Mouse (Mus musculus) layer of hippocampus, postnatal 36 days (tissue): ENCODE data around the gene Bloc1s5. TPM values are rescaled to one million over a fixed set of nuclear protein-coding genes. Genes with fewer than 3 reads are reported as not detected.
"Not testable (repeated sequence)": the region's sequence is repeated elsewhere in the genome, so short reads cannot be mapped to it uniquely, and the experiment has no call there.

Source experiments
- DNase-seq, 2 experiments: peaks; one replicate each; pipeline ENCODE4 v3.0.0; 2022
- total RNA-seq, 2 experiments: library from RNA; stranded (reverse); gene quantifications; 2 replicates each; pipeline ENCODE4 v1.2.3; 2021

Bloc1s5 gene
- total RNA-seq = 10 to 100 TPM in 1 of 2 experiments, 1 to 10 TPM in 1; 9.6 to 10.3 TPM

DNA sequence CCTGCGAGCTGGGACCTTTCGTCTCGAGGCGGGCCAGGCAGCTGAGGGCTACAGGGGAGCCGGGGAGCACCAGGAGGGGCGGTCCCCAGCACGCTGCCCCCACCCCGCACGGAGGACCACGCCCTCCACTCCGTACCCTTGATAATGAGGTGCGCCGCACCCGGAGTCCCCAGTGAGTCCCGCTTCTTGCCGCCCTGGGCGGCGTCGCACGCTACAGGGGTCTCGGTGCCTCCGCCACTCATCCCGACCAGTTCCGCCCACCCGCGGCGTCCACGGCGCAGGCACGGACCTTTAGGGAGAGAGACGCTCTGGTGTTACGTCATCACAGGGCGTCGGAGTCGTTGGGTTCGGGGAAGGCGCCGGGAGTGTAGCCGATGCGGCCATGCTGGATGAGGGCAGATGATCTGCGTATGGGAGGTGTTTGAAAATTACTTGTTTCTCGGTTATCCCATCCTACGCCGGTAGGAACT lies at the start of gene Bloc1s5:
Gene Bloc1s5, minus strand, starts transcription at position 310 of the 470 bp plus-strand sequence.
- peak; percentile 93 for DNase-seq

DNA sequence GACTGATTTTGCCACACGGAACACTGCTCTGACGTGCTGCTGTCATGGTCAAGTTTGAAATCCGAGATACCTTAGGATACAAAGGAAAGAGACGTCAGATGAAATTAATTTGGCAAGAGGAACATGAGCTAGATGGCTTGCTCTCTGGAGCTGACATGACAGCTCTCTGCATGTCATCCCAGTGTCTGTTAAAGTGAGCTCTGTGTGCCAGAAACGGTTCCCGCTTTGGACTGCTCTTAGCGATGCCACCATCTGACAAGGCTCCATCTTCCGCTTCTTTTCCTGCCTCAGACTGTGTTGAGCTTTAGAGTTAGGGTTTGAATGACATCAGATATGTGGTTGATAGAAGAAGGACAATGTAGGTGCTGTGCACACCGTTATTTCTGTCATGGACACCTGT lies 37.4 kb upstream of the Bloc1s5 start:
- DNase-seq = no peak

DNA sequence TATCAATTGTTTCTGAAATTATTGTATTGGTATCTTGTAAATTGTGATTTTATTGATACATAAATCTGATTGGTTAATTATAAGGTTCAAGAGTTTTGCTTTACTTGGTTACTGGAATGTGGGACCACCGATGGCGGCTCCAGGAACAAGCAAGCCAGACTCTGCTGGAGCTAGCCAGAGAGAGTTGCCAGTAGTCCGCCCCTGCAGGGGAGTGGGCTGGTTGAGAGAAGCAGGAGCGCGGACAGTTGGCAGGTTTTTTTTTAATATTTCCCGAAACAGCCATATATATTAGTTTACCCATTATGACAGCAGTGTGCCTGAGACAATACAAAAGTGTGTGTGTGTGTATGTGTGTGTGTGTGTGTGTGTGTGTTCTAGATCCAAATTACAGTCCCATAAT lies 36.5 kb upstream of the Bloc1s5 start:
- not testable (repeated sequence) for DNase-seq

GRCm38 (mm10) chr13:38670051-38670450 lies 35.1 kb upstream of the Bloc1s5 start:
- DNase-seq = no peak

DNA sequence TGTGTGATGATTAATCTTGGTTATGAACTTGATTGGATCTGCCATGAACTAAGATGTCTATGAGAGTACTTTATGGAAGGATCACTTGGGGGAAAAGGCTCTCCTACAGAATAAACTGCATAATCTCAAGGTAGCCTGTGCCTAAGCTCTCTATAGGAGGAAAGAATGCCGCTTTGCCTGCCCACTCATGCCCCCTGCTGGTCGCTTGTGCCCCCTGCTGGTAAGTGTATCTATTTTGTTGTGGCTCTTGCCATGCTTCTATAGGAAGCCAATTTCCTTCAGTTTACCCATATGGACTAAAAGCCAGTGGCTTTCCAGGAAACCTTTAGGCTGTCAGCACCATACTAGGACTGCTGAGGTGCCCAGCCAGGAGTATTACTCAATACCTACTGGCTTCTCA lies 33.6 kb upstream of the Bloc1s5 start:
- DNase-seq = no peak

GRCm38 (mm10) chr13:38664753-38665152 lies 29.8 kb upstream of the Bloc1s5 start:
- DNase-seq = no peak

- no peak for DNase-seq
These were observed 24.7 kb upstream of the Bloc1s5 start for GRCm38 (mm10) chr13:38659524-38660136.

DNA sequence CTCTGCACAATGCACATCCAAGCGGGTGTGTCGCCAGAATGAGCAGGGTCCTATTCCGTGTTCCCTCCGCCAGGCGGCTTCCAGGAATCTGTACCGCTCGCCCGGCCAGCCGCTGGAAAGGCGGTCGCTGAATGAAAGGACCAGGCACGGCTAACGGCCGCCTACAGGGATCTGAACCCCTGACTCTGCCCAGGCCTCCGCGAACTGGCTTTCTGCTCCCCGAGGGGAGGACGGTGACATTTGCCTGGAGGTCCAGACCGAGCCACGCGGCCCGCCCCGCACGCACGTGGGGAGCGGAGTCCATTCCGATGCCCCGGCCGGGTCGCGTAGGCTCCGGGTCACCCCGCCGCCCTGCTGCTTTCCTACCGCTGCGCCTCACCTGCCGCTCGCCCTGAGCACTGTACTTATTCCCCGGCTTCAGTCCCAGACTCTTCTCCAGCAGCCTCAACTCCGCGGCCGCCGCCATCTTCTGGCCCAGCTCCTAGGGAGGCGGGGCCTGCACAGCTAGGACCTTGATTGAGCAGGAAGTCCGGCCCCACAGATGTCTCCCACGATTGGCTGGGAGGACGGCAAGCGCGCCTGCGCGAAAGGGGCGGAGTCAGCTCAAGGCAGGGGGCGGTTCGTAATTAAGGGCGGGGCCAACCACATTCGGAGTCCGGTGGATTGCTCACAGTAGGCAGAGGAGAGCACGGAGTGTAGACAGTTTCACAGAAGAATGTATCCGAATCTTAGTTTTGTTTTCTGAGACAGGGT lies 23.8 kb upstream of the Bloc1s5 start, which contains the start of gene Eef1e1:
Gene Eef1e1, minus strand, starts transcription at position 531 of the 753 bp plus-strand sequence.
- peak; percentile 93 to 95 for DNase-seq

GRCm38 (mm10) chr13:38657865-38658264 lies 23.0 kb upstream of the Bloc1s5 start:
- no peak for DNase-seq

- DNase-seq = no peak
These were observed 15.4 kb upstream of the Bloc1s5 start for GRCm38 (mm10) chr13:38650292-38650691.

- DNase-seq = no peak
These were observed 14.2 kb upstream of the Bloc1s5 start for GRCm38 (mm10) chr13:38649069-38649468.

GRCm38 (mm10) chr13:38641414-38641813 lies 6.5 kb upstream of the Bloc1s5 start:
- no peak for DNase-seq

DNA sequence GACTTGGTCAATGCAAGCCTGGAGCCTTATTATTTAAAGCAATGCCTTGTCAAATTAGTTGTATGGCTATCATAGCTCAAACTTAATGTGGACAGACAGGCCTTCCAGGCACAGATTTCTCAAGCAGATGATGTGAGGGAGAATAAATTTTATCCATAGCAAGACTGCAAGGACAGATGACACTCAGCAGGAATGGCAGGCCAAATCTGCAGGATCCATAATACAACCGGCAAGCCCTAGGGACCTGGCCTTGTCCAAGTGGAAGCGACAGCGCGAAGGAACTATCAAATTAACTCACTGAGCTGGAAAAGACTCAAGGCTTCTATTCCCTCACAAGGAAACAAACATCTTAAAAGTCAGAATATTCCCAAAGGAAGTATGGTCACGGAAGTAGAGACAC lies 6.1 kb upstream of the Bloc1s5 start:
- no peak for DNase-seq

DNA sequence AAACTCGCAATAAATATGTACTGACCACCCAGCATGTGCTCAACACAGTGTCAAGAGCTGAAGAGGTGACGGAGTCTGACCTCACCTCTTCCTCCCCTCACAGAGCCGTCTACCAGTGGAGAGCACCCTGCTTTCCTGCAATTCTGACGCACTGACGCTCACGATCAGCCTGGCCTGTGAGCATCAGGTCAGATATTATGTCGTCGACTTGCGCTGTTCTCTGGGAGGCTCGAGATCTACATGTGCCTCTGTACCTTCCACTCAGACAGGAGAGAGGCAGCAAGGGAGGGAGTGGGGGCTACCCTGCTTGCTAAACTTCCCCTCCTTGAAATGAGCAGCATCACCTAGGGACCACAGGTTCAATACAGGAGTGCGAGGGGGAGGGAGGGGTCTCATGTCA lies 3.8 kb upstream of the Bloc1s5 start:
- DNase-seq = no peak

DNA sequence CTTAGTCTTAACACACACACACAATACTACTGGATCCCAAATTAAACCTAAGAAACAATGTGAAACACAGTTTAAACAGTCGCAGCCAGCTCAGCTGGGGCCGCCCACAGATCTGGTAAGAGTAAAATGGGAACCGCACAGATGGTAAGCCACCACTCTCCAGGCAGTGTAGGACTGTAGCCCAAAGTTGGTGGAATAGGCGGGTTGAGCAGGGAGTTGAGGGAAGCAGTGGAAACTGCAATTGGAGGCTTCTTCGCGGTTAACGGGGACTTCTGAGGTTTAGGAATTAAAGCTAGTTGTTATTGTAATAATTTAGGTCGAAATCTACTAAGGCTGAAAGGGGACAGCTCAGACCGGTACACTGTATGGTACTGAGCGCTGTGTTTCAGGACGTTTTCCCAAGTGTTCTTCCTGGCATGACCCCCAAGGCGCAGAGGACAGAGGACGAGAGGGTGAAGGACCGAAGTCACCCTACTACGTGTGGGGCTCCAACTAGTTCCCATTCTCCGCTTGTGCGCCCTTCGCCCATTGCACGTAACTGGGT lies 581 bp downstream of the Bloc1s5 start:
- peak; percentile 72 to 75 for DNase-seq

DNA sequence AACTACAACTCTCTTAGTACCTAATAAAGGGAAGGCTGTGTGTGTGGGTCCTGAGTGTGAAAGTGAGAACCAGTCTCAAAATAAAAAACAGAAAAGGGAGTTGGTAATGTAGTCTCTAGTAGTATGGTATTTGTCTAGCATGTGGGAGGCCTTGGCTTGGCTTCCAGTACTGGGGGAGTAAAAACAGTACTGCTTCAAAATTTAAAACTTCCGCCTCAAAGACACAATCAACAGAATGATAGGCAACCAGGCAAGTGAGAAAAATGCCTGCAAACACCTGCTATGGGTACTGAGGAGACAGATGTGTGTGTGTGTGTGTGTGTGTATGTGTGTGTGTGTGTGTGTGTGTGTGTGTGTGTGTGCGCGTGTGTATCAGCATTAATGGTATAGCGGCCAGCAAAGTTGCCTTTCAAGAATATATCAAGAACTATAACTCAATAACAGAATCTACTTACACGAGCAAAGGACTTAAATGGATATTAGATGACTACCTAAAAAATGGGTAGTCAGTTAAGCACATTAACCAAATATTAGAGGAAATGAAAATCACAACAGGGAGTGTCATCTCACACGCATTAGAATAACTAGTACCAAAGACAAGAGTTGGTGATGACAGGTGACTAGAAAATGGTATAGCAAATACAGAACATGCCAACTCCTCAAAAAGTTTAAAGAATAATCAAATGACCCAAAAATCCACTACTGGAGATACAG lies 1.5 kb downstream of the Bloc1s5 start:
- DNase-seq = peak; percentile 20 to 38

DNA sequence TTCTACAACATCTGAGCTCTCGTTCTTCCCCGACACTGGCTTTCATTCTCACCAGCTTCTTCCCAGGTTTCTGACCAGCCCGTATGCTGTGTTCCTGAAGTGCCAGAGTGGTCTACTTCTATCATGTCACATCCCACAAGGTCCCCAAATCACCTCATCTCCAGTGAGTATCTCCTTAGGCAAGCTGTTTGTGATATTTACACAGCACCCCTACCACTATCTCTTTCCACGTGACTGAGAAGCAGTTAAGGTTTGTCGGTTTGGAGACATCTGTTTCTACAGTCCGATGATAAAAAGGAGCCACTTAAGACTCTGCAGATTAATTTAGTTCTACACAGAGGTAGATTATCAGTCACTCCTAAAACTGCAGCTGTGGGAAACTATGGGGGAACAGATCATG lies 2.4 kb downstream of the Bloc1s5 start:
- no peak for DNase-seq

DNA sequence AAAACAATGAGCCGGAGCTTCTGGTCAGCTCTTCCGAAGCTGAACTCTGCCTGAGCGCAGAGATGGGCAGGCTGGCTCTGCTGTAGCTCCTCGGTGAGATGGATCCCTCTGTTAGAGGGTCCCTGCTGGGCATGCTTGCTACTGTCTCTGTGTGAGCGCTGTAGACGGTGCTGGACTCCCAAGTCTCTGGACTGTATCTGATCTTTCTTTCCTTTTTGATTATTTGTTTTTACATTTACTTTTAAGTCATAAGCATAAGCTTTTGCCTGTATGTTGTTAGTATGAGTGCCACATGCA lies 8.7 kb downstream of the Bloc1s5 start:
- DNase-seq = no peak

- peak in 1 of 2 experiments; percentile 20 for DNase-seq
These were observed 9.2 kb downstream of the Bloc1s5 start for GRCm38 (mm10) chr13:38625492-38626228.

GRCm38 (mm10) chr13:38624292-38624902 lies 10.5 kb downstream of the Bloc1s5 start:
- no peak for DNase-seq

- DNase-seq = no peak
These were observed 11.6 kb downstream of the Bloc1s5 start for GRCm38 (mm10) chr13:38623296-38623695.
